Mouse (Mus musculus) heart, adult 8-10 months (tissue): ENCODE measurements around the gene Olfr8. TPM values are rescaled to one million over a fixed set of nuclear protein-coding genes. Genes with fewer than 3 reads are reported as not detected.
"Not testable (repeated sequence)": the region's sequence is repeated elsewhere in the genome, so short reads cannot be mapped to it uniquely, and the experiment has no call there.

ENCODE experiments used
- DNase-seq: peaks from one replicate; pipeline ENCODE4 v3.0.0; 2022; ENCODE audit warnings: low spot score
- total RNA-seq, 4 experiments: library from RNA; stranded (reverse); gene quantifications; 2 replicates each; pipeline ENCODE4 v1.2.4; 2022

The Olfr8 gene
- total RNA-seq, result not detected

GRCm38 (mm10) chr10:78950336-78950735 lies at the start of gene Olfr8:
TSS of gene Olfr8 (plus strand) at chr10:78950636.
- DNase-seq, result not testable (repeated sequence)

DNA sequence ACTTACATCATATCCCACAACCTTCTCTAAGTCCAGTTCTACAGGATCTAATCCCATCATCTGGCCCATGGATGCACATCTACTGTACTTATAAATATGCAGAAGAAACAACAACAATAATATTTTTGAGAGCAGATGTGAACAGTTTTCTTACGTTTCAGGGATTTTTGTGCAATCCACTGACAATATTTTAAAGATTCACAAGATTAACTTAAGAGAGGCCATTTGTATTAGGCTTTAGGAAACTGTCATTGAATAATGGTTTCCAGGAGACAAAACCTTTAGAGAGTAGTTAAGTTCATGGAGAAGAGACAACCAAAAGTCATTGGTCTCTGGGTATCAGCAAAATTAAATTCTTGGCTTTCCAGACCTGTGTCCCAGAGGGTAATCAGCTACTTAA lies 37.6 kb upstream of the Olfr8 start, which contains the start of gene Olfr1354:
Gene Olfr1354 (plus strand): TSS at position 301 of the 400 bp plus-strand sequence.
- not testable (repeated sequence) for DNase-seq

- not testable (repeated sequence) for DNase-seq
Observed at GRCm38 (mm10) chr10:78963009-78963408, 12.6 kb downstream of the Olfr8 start, which contains the start of gene Olfr1353. TSS of gene Olfr1353 (plus strand) at chr10:78963309.

DNA sequence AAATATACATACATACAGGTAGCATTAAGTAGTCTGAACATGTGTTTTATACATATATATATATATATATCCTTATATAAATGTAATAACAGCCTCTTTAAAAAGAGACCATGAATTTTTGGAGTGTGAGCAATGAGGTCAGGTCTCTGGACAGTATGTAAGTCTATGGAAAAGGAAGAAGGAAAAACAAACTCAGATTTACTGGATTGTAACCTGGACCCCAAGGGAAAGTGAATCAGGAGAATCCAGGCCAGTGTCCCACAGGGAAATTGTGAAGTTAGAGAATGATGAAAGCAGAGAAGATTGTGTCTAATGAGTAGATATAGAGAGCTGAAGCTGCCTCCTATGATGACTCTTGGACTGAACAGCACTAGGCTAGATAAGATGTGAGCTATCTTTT lies 30.3 kb downstream of the Olfr8 start, which contains the start of gene Olfr1352:
Gene Olfr1352 (plus strand): TSS at position 301 of the 400 bp plus-strand sequence.
- DNase-seq, result no peak

Other genes with a start within 250 kb of the Olfr8 start
- not detected for gene Casp14, start 232.3 kb upstream of the Olfr8 start, total RNA-seq
- gene Ccdc105, start 197.6 kb upstream of the Olfr8 start, total RNA-seq, result not detected
- not detected for gene Slc1a6, start 170.1 kb upstream of the Olfr8 start, total RNA-seq
- gene Olfr1356, start 98.5 kb upstream of the Olfr8 start, total RNA-seq, result not detected
- gene Olfr1355, start 75.1 kb upstream of the Olfr8 start, total RNA-seq, result not detected
- not detected for gene Olfr1354, start 37.5 kb upstream of the Olfr8 start, total RNA-seq
- not detected for gene Olfr1353, start 12.7 kb downstream of the Olfr8 start, total RNA-seq
- gene Olfr1352, start 30.4 kb downstream of the Olfr8 start, total RNA-seq, result not detected
- not detected for gene Olfr1351, start 61.8 kb downstream of the Olfr8 start, total RNA-seq
- gene Olfr57, start 78.1 kb downstream of the Olfr8 start, total RNA-seq, result not detected
- gene 2610008E11Rik, start 147.0 kb downstream of the Olfr8 start, total RNA-seq, result 10 to 100 TPM; 11.5 to 13.3 (median 12.3) TPM
- gene Vmn2r80, start 198.1 kb downstream of the Olfr8 start, total RNA-seq, result not detected